Mouse (Mus musculus) cerebellum, adult (tissue): ENCODE measurements at regions not wholly inside any gene's neighbourhood (a gene's known extent, or its start where the extent isn't known, plus 50 kb on each side); places are given as distances from the start of the nearest gene placed in this dataset.
"Not testable (repeated sequence)": the region's sequence is repeated elsewhere in the genome, so short reads cannot be mapped to it uniquely, and the experiment has no call there.

Source experiments
- ATAC-seq: cut with Nextera tagmentation; 2 replicates; pipeline ENCODE4 v1.9.2; 2017; ENCODE audit warnings: mild to moderate bottlenecking, moderate library complexity, mixed read lengths; ENCODE audit not compliant: insufficient number of reproducible peaks, low FRiP score, low TSS enrichment

DNA sequence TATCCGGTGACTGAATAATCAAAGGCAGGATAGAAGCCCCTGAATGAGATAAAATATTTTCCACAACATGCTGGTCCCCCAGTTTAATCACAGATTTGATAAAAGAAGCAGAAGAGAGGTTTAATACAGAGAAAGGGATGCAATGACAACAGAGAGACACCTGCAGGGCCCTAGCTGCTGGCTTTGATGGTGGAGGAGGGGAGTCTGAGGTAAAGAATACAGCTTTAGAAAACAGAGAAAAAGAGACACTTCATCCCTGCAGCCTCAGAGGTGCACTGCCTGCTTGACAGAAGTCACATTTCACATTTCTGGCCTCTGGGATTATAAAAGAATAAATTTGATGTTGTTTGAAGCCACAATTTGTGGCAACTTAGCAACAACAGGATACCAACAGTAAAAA lies 319.9 kb upstream of the Nectin3 start:
- ATAC-seq = no peak

DNA sequence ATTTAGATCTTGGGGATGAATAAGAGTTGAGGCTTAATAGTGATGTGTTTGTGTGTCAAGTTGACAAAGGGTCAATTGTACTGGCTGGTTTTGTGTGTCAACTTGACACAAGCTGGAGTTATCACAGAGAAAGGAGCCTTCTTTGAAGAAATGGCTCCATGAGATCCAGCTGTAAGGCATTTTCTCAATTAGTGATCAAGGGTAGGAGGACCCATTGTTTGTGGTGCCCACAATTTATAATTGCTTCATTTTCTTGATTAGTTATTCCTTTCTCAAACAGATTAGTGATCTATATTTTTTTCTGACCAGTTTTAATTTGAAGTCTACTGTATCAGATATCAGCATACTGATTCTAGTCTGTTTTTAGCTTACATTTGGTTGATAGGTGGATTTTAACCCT lies 313.5 kb upstream of the Nectin3 start:
- not testable (repeated sequence) for ATAC-seq

DNA sequence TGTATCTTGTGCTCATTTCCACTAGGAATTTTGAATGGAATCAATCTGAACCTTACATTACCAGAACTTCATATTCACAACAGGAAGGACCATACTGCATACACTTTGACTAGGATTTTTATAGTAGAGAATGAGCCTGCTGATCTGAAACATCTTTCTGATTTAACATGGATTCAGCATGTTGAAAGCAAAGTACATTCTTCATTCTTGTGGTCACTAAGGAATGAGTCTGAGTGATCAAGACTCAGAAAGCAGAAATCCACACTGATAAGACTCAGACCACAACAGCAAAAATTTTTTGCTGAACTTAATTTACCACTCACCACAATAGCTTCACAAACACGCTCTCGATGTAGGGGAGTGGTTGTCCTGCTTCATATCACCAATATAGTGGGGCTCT lies 309.2 kb upstream of the Nectin3 start:
- no peak for ATAC-seq

DNA sequence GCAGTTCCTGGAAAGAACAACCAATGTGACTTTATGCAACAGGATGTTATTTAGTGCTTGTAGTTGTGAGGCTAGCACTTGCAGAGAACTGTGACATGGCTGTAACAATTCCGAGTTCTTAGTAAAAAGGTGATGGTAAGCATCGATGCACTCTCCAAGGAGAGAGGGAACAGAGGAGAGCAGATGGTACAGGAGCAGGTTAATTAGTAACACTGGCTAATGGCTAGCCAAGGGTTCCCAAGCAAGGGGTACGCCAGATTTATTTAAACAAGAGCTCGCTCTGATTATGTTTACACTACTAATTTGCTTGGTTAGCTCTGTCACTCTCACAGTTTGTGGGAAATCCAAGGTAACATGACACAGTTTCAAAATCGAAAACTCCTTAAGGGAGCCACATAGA lies 278.0 kb upstream of the Nectin3 start:
- no peak for ATAC-seq

DNA sequence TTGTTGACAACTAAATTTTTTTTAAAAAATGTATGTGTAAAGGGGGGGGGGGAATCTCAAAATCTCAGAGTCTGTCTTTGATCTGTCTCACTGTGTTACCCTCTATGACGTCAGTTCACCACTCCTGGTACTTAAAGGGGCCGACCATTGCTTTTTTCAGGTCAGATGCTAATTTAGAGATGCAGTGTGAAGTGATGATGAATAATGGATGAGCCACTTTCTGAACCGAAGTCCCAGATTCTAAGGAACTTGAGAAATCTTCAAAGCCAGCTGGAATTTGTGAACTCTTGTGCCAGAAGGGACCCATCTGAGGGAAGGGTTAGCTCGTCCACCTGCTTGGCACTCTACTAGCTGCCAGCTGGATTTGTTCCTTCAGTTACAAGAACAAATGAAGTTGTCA lies 271.1 kb upstream of the Nectin3 start:
- ATAC-seq = no peak

DNA sequence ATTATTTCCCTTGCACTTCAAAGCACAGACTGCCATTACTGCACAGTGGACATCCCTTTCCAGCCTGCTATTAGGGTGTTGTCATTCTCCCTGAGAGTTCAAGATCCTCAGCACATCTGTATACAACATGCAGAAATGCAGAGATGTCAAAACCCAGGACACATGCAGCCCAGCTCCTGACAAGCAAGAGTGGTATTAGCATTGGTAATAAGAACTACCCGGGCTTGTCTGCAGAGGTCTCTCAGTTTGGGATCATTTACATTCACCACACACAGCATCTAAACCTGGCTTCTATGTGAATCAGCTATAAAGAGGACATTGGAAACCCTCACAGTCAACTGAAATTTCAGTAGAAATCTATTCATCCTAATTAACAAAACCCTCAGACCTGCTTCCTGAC lies 270.1 kb upstream of the Nectin3 start:
- no peak for ATAC-seq

DNA sequence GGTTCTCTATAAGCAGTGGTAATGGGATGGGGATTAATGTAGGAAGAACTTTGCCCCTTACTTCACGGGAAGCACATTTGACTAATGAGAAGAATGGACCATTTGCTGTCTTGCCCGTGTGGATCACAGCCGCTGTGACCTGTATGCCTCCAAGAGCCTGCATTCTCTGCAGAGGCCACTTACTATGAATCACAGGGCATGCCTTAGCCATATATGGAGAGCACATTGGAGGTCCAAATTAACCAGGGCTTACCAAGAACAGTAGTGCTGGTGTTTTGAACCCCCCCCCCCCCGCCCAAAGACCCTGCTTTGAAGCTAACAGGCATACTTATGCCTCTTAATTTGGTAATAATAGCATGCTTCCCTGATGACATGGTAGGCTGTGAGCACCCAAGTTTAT lies 236.8 kb upstream of the Nectin3 start:
- ATAC-seq = no peak

DNA sequence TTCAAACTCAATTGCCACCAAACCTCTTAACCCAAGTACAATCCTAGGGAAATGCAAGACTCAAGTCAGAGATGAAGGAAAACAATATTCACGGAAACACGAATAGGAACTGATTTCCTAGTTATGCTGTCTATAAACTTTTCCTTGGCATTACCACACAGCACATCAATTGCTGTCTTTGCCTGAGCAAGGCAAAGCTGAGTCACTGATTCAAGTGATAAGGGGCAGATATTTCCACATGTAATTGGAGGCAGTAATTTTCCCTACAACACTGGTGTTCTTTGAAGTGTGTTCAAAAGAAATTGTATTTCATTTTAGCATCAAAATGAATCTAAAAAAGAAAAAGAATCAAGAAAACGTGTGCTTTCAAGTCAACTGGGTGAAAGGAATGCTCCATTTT lies 230.1 kb upstream of the Nectin3 start:
- ATAC-seq = no peak

DNA sequence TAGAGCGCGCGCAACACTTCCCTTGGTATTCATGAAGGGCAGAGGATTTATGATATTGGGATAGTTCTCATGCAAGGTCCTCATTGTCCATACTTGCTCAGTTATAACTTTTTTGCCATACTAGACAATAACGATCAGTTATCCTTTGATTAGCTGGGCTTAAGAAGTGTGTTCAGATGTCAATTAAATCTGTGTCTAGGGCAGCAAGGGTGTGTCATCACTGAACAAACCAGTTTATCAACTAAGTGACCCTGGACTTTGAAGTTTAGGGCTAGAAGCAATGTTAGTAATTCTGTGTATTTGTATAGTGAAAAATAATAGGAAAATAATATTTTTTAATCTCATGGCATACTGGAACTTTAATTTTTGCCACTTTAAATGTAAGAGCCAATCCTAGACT lies 225.3 kb upstream of the Nectin3 start:
- ATAC-seq = no peak

DNA sequence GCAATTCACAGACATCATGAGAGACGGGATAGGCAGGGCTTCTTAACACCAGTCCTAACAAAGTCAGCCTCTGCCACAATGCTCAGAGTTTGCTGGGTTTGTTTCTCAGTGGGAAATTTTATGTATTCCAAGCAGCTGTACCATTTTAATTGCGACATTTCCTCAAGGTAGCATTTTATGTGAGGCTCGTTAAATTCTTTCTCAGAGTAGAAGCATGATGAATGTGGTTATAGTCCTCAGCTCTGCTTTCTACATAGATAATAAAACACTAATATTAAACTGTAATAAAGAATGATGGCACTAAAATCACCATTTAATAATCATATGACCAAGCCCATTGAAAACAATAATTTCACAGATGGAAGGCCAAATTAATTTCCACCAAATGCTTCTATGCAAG lies 181.5 kb upstream of the Nectin3 start:
- no peak for ATAC-seq

DNA sequence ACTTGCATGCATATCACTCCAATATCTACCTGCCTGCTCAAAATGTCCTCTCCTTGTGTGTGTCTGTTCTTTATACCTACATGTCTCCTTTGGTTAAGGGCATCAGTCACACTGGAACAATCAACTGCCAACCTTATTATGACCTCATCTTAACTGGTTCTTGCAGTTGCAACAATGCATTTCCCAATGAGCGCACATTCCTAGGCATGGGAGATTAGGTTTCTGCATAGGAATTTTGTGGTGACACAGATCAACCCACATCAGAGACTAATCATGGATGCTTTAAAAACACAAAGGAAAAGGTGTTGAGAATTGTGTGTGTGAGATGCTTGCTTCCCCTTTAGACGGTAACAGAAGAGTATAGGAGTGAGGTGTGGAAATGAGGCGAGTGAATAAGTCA lies 171.3 kb upstream of the Nectin3 start:
- no peak for ATAC-seq

DNA sequence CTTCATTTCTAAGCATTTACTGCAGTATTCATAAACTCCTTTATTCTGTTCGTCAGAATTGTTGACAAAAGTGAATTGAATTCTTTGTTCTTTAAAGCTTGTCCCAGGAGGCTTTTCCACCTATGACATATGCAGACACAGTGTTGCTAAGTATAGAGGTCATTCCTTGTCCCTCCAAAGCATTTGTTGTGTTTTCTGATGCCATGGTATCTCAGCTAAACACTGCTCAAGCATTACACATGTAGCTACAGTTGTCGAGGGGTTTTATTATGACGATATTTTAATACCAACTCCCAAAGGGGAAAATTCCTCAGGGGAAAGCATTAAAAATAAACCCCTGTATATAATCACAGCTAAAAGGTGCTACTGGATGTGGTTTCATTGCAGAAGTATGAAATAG lies 167.2 kb upstream of the Nectin3 start:
- ATAC-seq = no peak

DNA sequence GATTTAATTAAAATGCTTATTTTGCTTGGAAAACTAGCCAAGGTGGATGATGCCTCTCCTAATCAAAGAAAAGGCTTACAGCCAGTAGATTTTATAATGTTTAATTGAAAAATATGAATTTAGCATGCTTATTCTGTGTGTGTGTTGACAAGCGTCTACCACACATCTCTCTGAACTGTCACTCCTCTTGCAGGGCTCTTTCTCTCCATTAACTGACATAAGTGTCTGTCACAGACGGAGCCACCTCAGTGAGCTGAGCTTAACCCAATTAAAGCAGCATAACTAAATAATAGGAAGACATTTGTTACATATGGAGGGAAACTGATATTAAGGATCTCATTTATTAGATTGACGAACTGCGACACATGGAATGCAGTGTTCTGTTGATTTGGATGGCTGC lies 164.7 kb upstream of the Nectin3 start:
- no peak for ATAC-seq

DNA sequence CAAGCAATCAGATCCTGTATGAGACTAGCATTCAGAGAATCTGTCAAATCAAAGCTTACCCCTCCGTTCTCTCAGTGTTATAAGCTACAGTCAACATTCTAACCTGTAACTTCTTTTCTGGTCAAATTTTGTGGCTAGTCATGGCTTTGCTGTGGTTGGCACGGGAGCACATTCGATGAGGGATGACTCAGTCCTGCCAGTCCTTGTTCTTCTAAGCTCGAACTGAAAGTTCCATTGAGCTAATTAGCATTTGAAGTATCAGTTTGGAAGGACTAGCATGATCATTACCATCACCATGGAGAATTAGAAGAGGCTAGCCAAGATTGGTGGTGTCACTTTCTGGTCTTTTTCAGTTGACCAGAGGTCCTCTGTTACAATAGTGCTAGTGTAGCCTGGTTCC lies 156.7 kb upstream of the Nectin3 start:
- no peak for ATAC-seq

DNA sequence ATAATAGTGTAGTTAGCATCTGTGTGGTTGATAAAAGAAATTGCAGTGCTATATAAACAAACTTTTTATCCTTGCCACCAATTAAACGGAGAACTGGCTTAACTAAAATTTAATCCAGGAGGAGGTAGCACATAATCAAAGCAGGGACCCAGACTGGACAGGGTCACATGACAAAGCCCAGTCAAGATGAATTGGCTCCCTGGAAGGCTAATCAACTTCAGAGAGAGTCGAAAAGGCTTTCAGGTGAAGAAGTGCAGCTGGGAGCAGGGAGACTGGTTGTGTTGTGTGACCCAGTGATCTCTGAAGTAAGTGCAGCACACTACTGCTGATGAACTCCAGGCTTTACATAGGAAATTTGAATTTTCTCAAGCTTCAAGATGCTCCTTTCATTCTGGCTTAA lies 127.5 kb upstream of the Nectin3 start:
- no peak for ATAC-seq

DNA sequence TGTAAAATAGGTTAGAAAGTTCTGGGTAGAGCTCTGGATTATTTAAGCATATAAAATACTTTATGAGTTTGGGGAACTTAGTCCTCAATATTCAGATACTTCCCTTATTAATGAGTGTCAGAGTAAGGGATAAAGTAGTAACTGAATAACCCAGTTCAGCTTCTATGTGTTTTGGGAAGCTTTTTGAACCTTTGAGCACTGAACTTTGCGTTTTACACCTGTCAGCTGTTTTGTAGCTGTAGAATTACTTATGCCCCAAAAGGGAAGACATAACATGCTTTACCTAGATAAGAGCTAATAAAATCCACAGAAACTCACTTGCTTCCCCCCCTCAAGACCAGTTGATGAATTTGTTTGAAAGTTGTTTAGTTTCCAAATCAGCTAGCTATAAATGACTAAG lies 124.9 kb upstream of the Nectin3 start:
- no peak for ATAC-seq

DNA sequence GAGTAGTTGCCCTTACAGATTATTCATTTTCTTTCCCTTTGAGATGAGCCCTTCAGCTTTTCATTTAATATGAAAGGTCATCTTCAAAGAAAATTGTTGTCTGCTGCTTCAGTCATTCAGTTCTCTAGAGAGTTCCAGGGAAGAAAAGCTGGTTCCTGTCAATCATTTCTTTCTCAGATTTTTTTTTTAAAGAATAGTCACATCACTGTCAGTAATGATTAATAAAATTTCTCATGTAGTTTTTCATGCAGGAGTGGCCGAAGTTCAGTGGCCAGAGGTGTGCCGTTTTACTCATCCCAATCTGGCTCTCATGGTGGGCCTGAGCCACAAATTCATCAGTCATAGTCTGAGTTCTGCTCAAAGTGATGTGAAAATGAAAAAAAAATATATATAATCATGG lies 121.5 kb upstream of the Nectin3 start:
- no peak for ATAC-seq

DNA sequence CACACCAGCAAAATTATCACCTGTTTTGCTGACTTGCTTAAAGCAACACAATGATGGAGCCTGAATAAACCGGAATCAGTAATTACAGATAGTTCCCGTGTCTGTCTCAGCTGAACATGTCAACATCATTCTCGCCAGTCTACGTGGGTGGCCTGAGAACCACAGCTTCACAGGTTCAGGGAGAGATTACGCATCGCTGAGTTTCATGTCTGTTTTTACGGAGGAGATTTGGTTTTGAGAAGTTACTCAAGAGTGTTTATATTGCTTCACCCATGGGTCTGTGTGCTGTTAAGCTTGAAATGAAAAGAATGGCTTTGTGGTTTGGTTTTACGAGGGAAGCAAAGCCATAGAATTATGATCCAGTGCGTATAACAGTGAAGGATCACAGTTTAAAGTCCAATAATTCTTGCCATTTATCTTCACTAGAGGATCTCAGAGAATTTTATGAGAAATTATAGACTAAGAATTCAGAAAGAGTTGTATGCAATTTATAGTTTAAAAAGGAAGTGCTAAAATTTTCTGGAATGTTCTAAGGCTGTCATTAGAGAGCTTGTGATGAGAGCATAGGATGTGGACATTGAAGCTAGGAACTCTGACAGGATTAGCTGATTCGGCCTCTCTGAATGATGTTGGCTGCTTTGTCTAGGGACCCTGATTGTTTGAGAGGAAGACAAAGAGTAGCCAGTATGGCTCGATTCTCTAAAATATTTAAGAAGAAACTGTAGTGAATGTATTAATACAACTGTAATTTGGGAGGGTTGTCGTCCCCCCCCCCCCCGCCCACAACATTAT lies 119.4 kb upstream of the Nectin3 start:
- no peak for ATAC-seq

DNA sequence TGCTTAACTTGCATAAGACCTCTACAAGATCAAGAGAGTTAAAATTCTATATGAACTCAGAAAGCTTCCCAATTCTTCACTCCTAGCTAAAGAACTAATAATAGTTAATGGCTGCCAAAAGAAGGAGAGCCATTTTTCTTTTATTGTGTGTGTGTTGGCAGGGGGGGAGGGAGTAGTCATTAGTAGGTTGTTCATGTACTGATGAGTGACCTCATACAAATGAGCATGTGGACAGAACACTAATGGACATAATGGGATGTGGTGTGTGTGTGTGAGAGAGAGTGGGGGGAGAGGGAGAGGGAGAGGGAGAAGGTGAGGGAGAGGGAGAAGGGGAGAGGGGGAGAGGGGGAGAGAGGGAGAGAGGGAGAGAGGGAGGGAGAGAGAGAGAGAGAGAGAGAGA lies 118.3 kb upstream of the Nectin3 start:
- ATAC-seq = no peak

DNA sequence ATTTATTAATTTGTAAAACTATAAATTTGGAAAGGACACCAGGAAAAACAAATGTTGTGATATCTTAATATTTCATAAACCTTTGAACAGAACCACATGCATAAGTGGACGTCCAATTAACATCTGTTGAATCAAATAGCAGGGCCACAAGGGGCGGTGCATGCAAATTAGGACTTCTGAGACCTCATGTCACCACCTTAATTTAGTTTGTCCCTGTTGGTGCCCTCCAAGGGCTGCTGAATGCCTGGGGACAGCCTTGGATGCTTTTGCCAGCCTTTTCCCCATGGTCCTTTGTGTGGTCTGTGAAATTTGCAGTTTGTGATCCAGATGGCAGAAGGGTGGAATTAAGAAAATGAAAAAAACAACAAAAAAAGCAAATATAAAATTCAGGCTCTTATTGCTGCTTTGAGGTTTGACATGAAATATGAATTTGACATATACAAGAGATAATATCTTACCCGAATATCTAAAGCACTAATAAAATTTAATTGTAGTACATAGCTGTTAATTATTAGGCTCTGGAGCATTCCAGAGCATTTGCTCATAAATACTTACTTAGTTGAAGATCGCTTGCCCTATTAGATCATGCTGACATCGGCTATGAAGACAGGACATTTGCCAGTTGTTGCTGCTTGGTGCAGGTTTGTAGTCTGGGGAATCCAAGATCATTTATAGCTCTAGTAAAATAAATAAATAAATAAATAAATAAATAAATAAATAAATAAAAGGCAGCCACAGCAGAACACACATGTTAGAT lies 114.9 kb upstream of the Nectin3 start:
- no peak for ATAC-seq

DNA sequence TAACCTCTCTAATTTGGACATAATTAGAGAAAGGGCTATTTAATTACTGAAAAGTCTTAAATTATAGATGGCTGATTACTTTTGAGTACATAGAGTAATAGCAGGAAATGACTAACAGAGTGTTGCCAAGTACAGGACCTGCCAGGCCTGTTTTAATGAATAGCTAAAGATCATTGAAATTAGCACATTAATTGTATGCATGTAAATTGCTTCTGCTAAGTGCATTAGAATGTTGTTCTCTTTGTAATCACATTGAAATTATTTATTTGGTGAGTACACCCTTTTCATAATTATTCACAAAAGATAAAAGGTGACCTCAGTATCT lies 107.5 kb upstream of the Nectin3 start:
- ATAC-seq = no peak
